In genomic region chr2:147187061-147187870, GRCm38 (mm10) we compare ENCODE assay signal across 12 mouse cellular contexts. TPM values are rescaled to one million over a fixed set of nuclear protein-coding genes. Genes with fewer than 3 reads are reported as not detected.
A peak's percentile ranks its signal among the peaks of the same experiment; 100 is the strongest.
DNase-seq lines count a peak whose midpoint lies in the region; ATAC-seq and TF ChIP-seq lines count a peak whose summit lies in the region.
"Had no signal": no experiment of that assay in that cellular context is flagged by ENCODE, and none has a peak within 500 bp of the region (broad histone marks: within the 10 kb centered on the region; RNA-seq: fewer than 3 reads in every experiment).

No protein-coding gene starts in this region.

- no peak overlapping the region for H3K9ac ChIP-seq in heart, embryonic 16.5 days (ENCODE audit: low read length)
- no peak overlapping the region for H3K9ac ChIP-seq in hindbrain, postnatal 0 days (replicated peaks; ENCODE audit: low read length)
- H3K9ac ChIP-seq in neural tube, embryonic 12.5 days = no peak overlapping the region
- no peak overlapping the region for H3K9ac ChIP-seq in liver, postnatal 0 days (replicated peaks)

- H3K27me3 ChIP-seq in heart, embryonic 16.5 days (ENCODE audit: control insufficient read depth, insufficient read depth, low read length) = peaks cover 93% of the 10 kb centered on the region
- H3K27me3 ChIP-seq in hindbrain, postnatal 0 days (ENCODE audit: insufficient read depth, low read length) = peaks cover 78% of the 10 kb centered on the region
- peaks cover 94% of the 10 kb centered on the region for H3K27me3 ChIP-seq in neural tube, embryonic 12.5 days (replicated peaks)
- H3K27me3 ChIP-seq in liver, postnatal 0 days (ENCODE audit: insufficient read depth, low read length) = peaks cover 95% of the 10 kb centered on the region

- no peak for DNase-seq in heart, adult 8-10 months (ENCODE audit: low spot score)
- DNase-seq in embryo, embryonic 11 days = peak; percentile 61
- DNase-seq in hindbrain, postnatal 0 days (ENCODE audit: low spot score) = peak; percentile 51
- no peak for DNase-seq in adipocyte (ENCODE audit: low spot score)
- no peak for DNase-seq in liver, postnatal 0 days
- DNase-seq: adrenal gland, postnatal 25 days; gastrocnemius, postnatal 36 days had no signal

- WGBS in heart, embryonic 16.5 days = under 1% methylated on average over 32 of the region's 33 CpGs
- WGBS in hindbrain, postnatal 0 days = under 1% methylated on average over 33 of the region's 33 CpGs
- WGBS in neural tube, embryonic 12.5 days = under 1% methylated on average over 30 of the region's 33 CpGs
- WGBS in liver, postnatal 0 days (ENCODE audit: insufficient replicate concordance) = 3% methylated on average over 20 of the region's 33 CpGs

- no peak overlapping the region for H3K27ac ChIP-seq in heart, embryonic 16.5 days (ENCODE audit: low read length)
- peak overlapping the region; percentile 57 for H3K27ac ChIP-seq in hindbrain, postnatal 0 days
- no peak overlapping the region for H3K27ac ChIP-seq in neural tube, embryonic 12.5 days
- no peak overlapping the region for H3K27ac ChIP-seq in liver, postnatal 0 days (ENCODE audit: low read depth)

- TF ChIP-seq CTCF in hindbrain, postnatal 0 days (IDR thresholded peaks at IDR 0.05; ENCODE audit: low read depth) = no peak
- no peak for TF ChIP-seq CTCF in liver, postnatal 0 days (IDR thresholded peaks at IDR 0.05; ENCODE audit: low read depth)

- H3K4me1 ChIP-seq in heart, embryonic 16.5 days (ENCODE audit: control insufficient read depth, insufficient read depth, low read length) = peaks cover 19% of the 10 kb centered on the region
- H3K4me1 ChIP-seq in hindbrain, postnatal 0 days (ENCODE audit: insufficient read depth, low read length) = no peaks in the 10 kb centered on the region
- peaks cover 38% of the 10 kb centered on the region for H3K4me1 ChIP-seq in neural tube, embryonic 12.5 days
- H3K4me1 ChIP-seq in liver, postnatal 0 days (ENCODE audit: insufficient read depth) = peaks cover 15% of the 10 kb centered on the region

- TF ChIP-seq EP300 in liver, postnatal 0 days (IDR thresholded peaks at IDR 0.05; ENCODE audit: low read depth) = no peak

- no peaks in the 10 kb centered on the region for H3K36me3 ChIP-seq in heart, embryonic 16.5 days (ENCODE audit: control insufficient read depth, insufficient read depth)
- H3K36me3 ChIP-seq in hindbrain, postnatal 0 days (ENCODE audit: insufficient read depth, low read length) = no peaks in the 10 kb centered on the region
- H3K36me3 ChIP-seq in neural tube, embryonic 12.5 days = no peaks in the 10 kb centered on the region
- H3K36me3 ChIP-seq in liver, postnatal 0 days (replicated peaks; ENCODE audit: insufficient read depth, low read length) = no peaks in the 10 kb centered on the region

- H3K9me3 ChIP-seq in heart, embryonic 16.5 days (replicated peaks; ENCODE audit: control insufficient read depth, low read length) = no peaks in the 10 kb centered on the region
- no peaks in the 10 kb centered on the region for H3K9me3 ChIP-seq in hindbrain, postnatal 0 days (ENCODE audit: low read length)
- H3K9me3 ChIP-seq in neural tube, embryonic 12.5 days = no peaks in the 10 kb centered on the region
- no peaks in the 10 kb centered on the region for H3K9me3 ChIP-seq in liver, postnatal 0 days (ENCODE audit: low read length)
- H3K9me3 ChIP-seq: megakaryocyte, embryonic 14.5 days had no signal

- no peak for ATAC-seq in heart, embryonic 16.5 days (replicated peaks; ENCODE audit: extremely low read depth, insufficient read depth, low FRiP score)
- peak; percentile 21; the same call in 1 of the 2 replicates for ATAC-seq in hindbrain, postnatal 0 days
- ATAC-seq in neural tube, embryonic 12.5 days (ENCODE audit: low FRiP score, low read depth) = no peak
- ATAC-seq in liver, postnatal 0 days = no peak
- no peak for ATAC-seq in inflammation-experienced regulatory T-cells, adult 6 months

- H3K4me2 ChIP-seq in heart, embryonic 16.5 days (ENCODE audit: low read depth, low read length) = peak overlapping the region; percentile 17; the same call in 1 of the 2 replicates
- H3K4me2 ChIP-seq in hindbrain, postnatal 0 days (ENCODE audit: low read depth, low read length) = peak overlapping the region; percentile 42
- H3K4me2 ChIP-seq in neural tube, embryonic 12.5 days (replicated peaks) = peak overlapping the region; percentile 37
- no peak overlapping the region for H3K4me2 ChIP-seq in liver, postnatal 0 days (ENCODE audit: low read depth, low read length)

- no peak overlapping the region for H3K4me3 ChIP-seq in heart, embryonic 16.5 days (ENCODE audit: low read length)
- peak overlapping the region; percentile 37 for H3K4me3 ChIP-seq in hindbrain, postnatal 0 days (ENCODE audit: low read length)
- H3K4me3 ChIP-seq in neural tube, embryonic 12.5 days = peak overlapping the region; percentile 13; the same call in 1 of the 2 replicates
- no peak overlapping the region for H3K4me3 ChIP-seq in liver, postnatal 0 days (ENCODE audit: low read depth, low read length)
- H3K4me3 ChIP-seq: megakaryocyte, embryonic 14.5 days had no signal

RNA-seq across cellular contexts. Expression of gene Nkx2-2, which starts 6.8 kb away (rescaled TPM):
- polyA plus RNA-seq in heart, embryonic 16.5 days (2015; fragmentation: Nextera tagmentation; extraction: Ambion mirVana) = not detected in 2 replicates
- total RNA-seq in heart, adult 8-10 months (2022) = not detected
- 17.8 and 40.7 TPM in 2 replicates for total RNA-seq in hindbrain, postnatal 0 days (2014; rRNA removed)
- polyA plus RNA-seq in hindbrain, postnatal 0 days (2015; fragmentation: Nextera tagmentation; extraction: Ambion mirVana) = 10.5 and 10.9 TPM in 2 replicates
- 3.7 and 4.7 TPM in 2 replicates for polyA plus RNA-seq in neural tube, embryonic 12.5 days (2016; fragmentation: Nextera tagmentation; extraction: Ambion mirVana)
- polyA plus RNA-seq in liver, postnatal 0 days (2015; fragmentation: Nextera tagmentation; extraction: Ambion mirVana) = not detected in 2 replicates
- not detected for polyA plus RNA-seq in inflammation-experienced regulatory T-cells, adult 6 months (2017; shearing (Covaris generic))
- total RNA-seq: adrenal gland, postnatal 25 days; gastrocnemius, postnatal 36 days had no signal
- polyA plus RNA-seq: kidney, embryonic 14.5 days had no signal

Comparison
In these comparisons a context has a peak if more than half of its experiments do, and no peak if none do; other contexts are left out.
1. H3K4me3 ChIP-seq: peak in hindbrain, postnatal 0 days (single experiment) and neural tube, embryonic 12.5 days (single experiment); none in heart, embryonic 16.5 days (single experiment) and liver, postnatal 0 days (single experiment).
2. DNase-seq: peak in embryo, embryonic 11 days (single experiment) and hindbrain, postnatal 0 days (single experiment); none in heart, adult 8-10 months (single experiment), adipocyte (single experiment) and liver, postnatal 0 days (single experiment).